Mouse (Mus musculus) cerebellum, adult 11-12 months (tissue): ENCODE measurements around the gene Tmem82.

Experiments used
- DNase-seq: peaks from one replicate; pipeline ENCODE4 v3.0.0; 2022

Gene Tmem82

GRCm38 (mm10) chr4:141605861-141606260 is 12.6 kb downstream of the Tmem82 start, which contains the start of gene Fblim1:
TSS of gene Fblim1 (minus strand) at chr4:141606096.
- no peak for DNase-seq

GRCm38 (mm10) chr4:141605421-141605820 is 13.0 kb downstream of the Tmem82 start:
- DNase-seq = no peak

- DNase-seq = no peak
Measured at GRCm38 (mm10) chr4:141604493-141604892, 13.9 kb downstream of the Tmem82 start.

- DNase-seq = no peak
Measured at GRCm38 (mm10) chr4:141603921-141604320, 14.5 kb downstream of the Tmem82 start.

GRCm38 (mm10) chr4:141602523-141603223 is 15.8 kb downstream of the Tmem82 start:
- no peak for DNase-seq

GRCm38 (mm10) chr4:141601148-141601862 is 17.1 kb downstream of the Tmem82 start:
- DNase-seq = no peak

- no peak for DNase-seq
Measured at GRCm38 (mm10) chr4:141600364-141600763, 18.1 kb downstream of the Tmem82 start.

- DNase-seq = no peak
Measured at GRCm38 (mm10) chr4:141599251-141600141, 18.9 kb downstream of the Tmem82 start.

- no peak for DNase-seq
Measured at GRCm38 (mm10) chr4:141598894-141599250, 19.6 kb downstream of the Tmem82 start.

- DNase-seq = no peak
Measured at GRCm38 (mm10) chr4:141598199-141598893, 20.1 kb downstream of the Tmem82 start.

- no peak for DNase-seq
Measured at GRCm38 (mm10) chr4:141596700-141597328, 21.6 kb downstream of the Tmem82 start.

- no peak for DNase-seq
Measured at GRCm38 (mm10) chr4:141595605-141596268, 22.7 kb downstream of the Tmem82 start.

GRCm38 (mm10) chr4:141595138-141595537 is 23.3 kb downstream of the Tmem82 start:
- DNase-seq = no peak

- DNase-seq = no peak
Measured at GRCm38 (mm10) chr4:141591547-141591946, 26.9 kb downstream of the Tmem82 start.

- DNase-seq = no peak
Measured at GRCm38 (mm10) chr4:141583919-141584318, 34.5 kb downstream of the Tmem82 start.

GRCm38 (mm10) chr4:141581051-141581450 is 37.4 kb downstream of the Tmem82 start:
- no peak for DNase-seq

GRCm38 (mm10) chr4:141578833-141579232 is 39.6 kb downstream of the Tmem82 start:
- DNase-seq = no peak

GRCm38 (mm10) chr4:141576877-141577276 is 41.6 kb downstream of the Tmem82 start:
- no peak for DNase-seq

GRCm38 (mm10) chr4:141576404-141576803 is 42.0 kb downstream of the Tmem82 start:
- DNase-seq = no peak

GRCm38 (mm10) chr4:141574789-141575702 is 43.4 kb downstream of the Tmem82 start:
- DNase-seq = peak; percentile 54
